Mouse (Mus musculus) G1E (cell line): ENCODE results near the gene Atrnl1. TPM values are rescaled to one million over a fixed set of nuclear protein-coding genes. Genes with fewer than 3 reads are reported as not detected.

Experiments
- ATAC-seq: 2 replicates; pipeline ENCODE4 v1.8.0; 2016; ENCODE audit warnings: mild to moderate bottlenecking; ENCODE audit not compliant: insufficient number of reproducible peaks, poor library complexity, low FRiP score, severe bottlenecking; ENCODE audit errors: extremely low read depth
- DNase-seq: peaks from one replicate; pipeline ENCODE4 v3.0.0; 2012; ENCODE audit warnings: low spot score
- H3K27me3 ChIP-seq: 2 replicates; pipeline ENCODE4 v1.6.1; 2012; ENCODE audit warnings: mild to moderate bottlenecking, low read length, inconsistent platforms; ENCODE audit not compliant: insufficient read depth
- H3K36me3 ChIP-seq: replicated peaks from 2 replicates; pipeline ENCODE3; 2012; ENCODE audit warnings: mild to moderate bottlenecking, inconsistent platforms
- H3K4me1 ChIP-seq: 2 replicates; pipeline ENCODE4 v1.6.1; 2012; ENCODE audit warnings: low read depth, low read length, inconsistent platforms, mixed read lengths; ENCODE audit not compliant: insufficient read depth
- H3K4me3 ChIP-seq: 2 replicates; pipeline ENCODE4 v1.5.1; 2012; ENCODE audit warnings: low read depth, mild to moderate bottlenecking, inconsistent platforms, low read length, moderate library complexity, mixed read lengths
- H3K9me3 ChIP-seq: replicated peaks from 2 replicates; pipeline ENCODE4 v1.6.1; 2012; ENCODE audit warnings: inconsistent platforms
- CTCF ChIP-seq: IDR thresholded peaks from 2 replicates; pipeline ENCODE4 v1.5.1; 2012; ENCODE audit warnings: low read depth, low read length, inconsistent platforms, mixed read lengths
- GATA1 ChIP-seq: IDR thresholded peaks from 2 replicates; pipeline ENCODE4 v1.6.1; 2012; ENCODE audit warnings: borderline replicate concordance, low read length, inconsistent platforms, mixed read lengths
- GATA2 ChIP-seq: IDR thresholded peaks from 2 replicates; pipeline ENCODE4 v1.6.1; 2012; ENCODE audit warnings: low read depth, low read length, inconsistent platforms, borderline replicate concordance
- POLR2AphosphoS5 ChIP-seq: IDR thresholded peaks from 2 replicates; pipeline ENCODE4 v1.6.1; 2012; ENCODE audit warnings: low read depth, low read length, inconsistent platforms; ENCODE audit not compliant: insufficient replicate concordance
- TAL1 ChIP-seq: conservative IDR thresholded peaks from 2 replicates; pipeline ENCODE4 v1.6.1; 2012; ENCODE audit warnings: low read depth, low read length, inconsistent platforms, mixed read lengths
- polyA plus RNA-seq: library from polyadenylated mRNA; stranded (reverse); fragments of >175 nt; gene quantifications from 2 replicates; pipeline ENCODE4 v1.2.3, GENCODE M21; 2012
- total RNA-seq, 2 experiments: library from RNA; stranded (forward) in 1 of 2; stranded (reverse) in 1 of 2; fragments of 200-1000 nt in 1 of 2; fragments of >200 nt in 1 of 2; fragmentation: Nextera tagmentation in 1 of 2; gene quantifications; 2 replicates each; pipeline ENCODE4 v1.2.3; 2014 to 2017

Gene Atrnl1
- total and polyA plus RNA-seq, 3 experiments: 0.52 to 5.8 (median 3.2) TPM

DNA sequence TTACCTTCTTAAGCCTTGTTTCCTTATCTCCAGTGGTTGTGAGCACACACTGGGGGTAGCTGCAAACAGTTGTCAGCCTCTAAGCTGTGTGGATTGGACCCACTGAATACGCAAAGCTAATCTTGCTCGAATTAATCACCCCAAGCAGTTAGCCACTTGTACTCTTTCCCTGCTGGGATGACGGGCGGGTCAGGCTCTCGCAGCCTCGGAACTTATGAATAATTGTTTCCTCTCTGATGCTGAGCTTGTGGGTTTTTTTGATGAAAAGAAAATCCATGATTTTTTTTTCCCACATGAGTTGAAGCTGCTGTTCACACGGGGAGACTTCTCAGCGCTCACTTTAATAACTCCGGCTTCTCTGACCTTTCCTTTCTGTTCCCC lies 554.8 kb downstream of the Atrnl1 start:
- H3K4me3 ChIP-seq: no peak overlapping the region
- ATAC-seq (no peak), DNase-seq (no peak)
- TF ChIP-seq TAL1: no peak
- no peak for TF ChIP-seq CTCF
- no peak for TF ChIP-seq POLR2AphosphoS5
- no peak for TF ChIP-seq GATA1
- TF ChIP-seq GATA2: no peak
- H3K27me3 ChIP-seq: no peaks in the 10 kb centered on the region
- no peaks in the 10 kb centered on the region for H3K36me3 ChIP-seq
- no peaks in the 10 kb centered on the region for H3K4me1 ChIP-seq
- H3K9me3 ChIP-seq: peaks cover 35% of the 10 kb centered on the region

GRCm38 (mm10) chr19:58166147-58166546 lies 555.3 kb downstream of the Atrnl1 start:
- no peaks in the 10 kb centered on the region for H3K4me1 ChIP-seq
- no peaks in the 10 kb centered on the region for H3K36me3 ChIP-seq
- no peak for TF ChIP-seq GATA2
- TF ChIP-seq CTCF: no peak
- no peak for TF ChIP-seq GATA1
- no peak for DNase-seq
- no peak overlapping the region for H3K4me3 ChIP-seq
- no peak for ATAC-seq
- peaks cover 31% of the 10 kb centered on the region for H3K9me3 ChIP-seq
- no peaks in the 10 kb centered on the region for H3K27me3 ChIP-seq

DNA sequence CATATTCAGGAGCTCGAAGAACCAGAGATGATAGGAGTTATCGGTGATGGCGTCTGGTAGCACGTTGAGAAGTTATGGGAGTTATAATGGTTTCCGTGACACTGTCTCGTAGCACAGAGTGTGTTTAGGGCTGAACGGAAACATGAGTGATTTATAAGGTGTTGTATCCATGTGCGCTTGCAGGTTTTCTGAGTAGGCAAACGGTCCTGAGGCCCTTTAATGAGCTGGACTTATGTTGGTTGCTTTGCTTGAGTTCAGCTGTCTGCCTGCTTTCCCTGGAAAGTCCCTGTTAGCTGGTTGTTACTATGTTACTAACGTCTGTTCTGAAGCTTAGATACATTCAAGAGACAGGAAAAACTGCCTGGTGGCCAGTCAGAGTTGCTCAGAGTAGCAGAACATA lies 567.6 kb downstream of the Atrnl1 start:
- no peak overlapping the region for H3K4me3 ChIP-seq
- H3K36me3 ChIP-seq: no peaks in the 10 kb centered on the region
- ATAC-seq: no peak
- no peaks in the 10 kb centered on the region for H3K4me1 ChIP-seq
- no peak for DNase-seq
- 0 out of 2 replicates have a peak, but pooled peaks cover 3% of the 10 kb centered on the region for H3K27me3 ChIP-seq
- peaks cover 15% of the 10 kb centered on the region for H3K9me3 ChIP-seq
- TF ChIP-seq GATA1 (no peak), GATA2 (no peak), TAL1 (no peak), POLR2AphosphoS5 (no peak)

- ATAC-seq: no peak
- Histone ChIP-seq H3K4me3 (no peak overlapping the region), H3K36me3 (no peaks in the 10 kb centered on the region), H3K4me1 (no peaks in the 10 kb centered on the region), H3K27me3 (0 out of 2 replicates have a peak, but pooled peaks cover 3% of the 10 kb centered on the region), H3K9me3 (peaks cover 22% of the 10 kb centered on the region)
- TF ChIP-seq CTCF: no peak
- no peak for TF ChIP-seq GATA1
- no peak for TF ChIP-seq POLR2AphosphoS5
- no peak for TF ChIP-seq TAL1
- no peak for TF ChIP-seq GATA2
- no peak for DNase-seq
These were observed 569.9 kb downstream of the Atrnl1 start for GRCm38 (mm10) chr19:58180773-58181172.

Other genes with a start within 250 kb of the Atrnl1 start
- gene Trub1, start 158.1 kb upstream of the Atrnl1 start, total RNA-seq (2014; fragmentation: Nextera tagmentation): 19.2 and 20.0 TPM in 2 replicates
- gene Trub1, start 158.1 kb upstream of the Atrnl1 start, total RNA-seq (2017): 10.5 and 10.7 TPM in 2 replicates
- gene Trub1, start 158.1 kb upstream of the Atrnl1 start, polyA plus RNA-seq: 6.7 and 7.0 TPM in 2 replicates